Comparison of ENCODE assay signal across 7 mouse cellular contexts in the genomic region with DNA sequence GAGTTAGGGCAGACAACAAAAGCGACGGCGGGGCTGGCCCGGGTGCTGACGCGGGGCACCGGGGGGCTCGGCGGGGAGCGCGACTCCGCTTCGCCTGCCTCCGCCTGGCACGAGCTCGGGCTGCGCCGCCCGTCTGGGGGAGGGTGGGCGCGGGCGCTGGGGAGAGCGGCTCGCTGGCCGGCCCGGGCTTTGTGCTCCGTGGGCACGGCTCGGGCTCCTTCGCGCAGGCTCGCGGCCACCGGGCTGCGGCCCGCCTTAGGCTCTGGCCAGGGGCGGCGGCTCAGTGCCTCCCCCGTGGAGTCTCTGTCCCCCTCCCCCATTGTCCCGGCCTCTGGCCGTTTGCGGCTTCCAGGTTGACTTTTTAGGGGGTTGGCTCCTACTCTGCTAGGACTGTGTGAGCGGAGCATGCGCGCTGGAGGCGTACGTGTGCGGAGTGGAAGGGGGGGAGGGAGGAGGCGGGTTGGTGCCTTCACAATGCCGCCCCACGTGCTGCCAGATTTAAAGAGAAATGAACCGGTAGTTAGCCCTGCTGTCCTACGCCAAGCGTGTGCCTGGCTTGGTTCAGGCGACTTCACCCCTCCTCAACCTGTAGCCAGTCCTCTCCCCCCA. TPM values are rescaled to one million over a fixed set of nuclear protein-coding genes. Genes with fewer than 3 reads are reported as not detected.
DNase-seq lines count a peak whose midpoint lies in the region; ATAC-seq lines count a peak whose summit lies in the region.

No protein-coding gene starts in this region.

- H3K27me3 ChIP-seq in intestine, embryonic 16.5 days (replicated peaks; ENCODE audit: control insufficient read depth, insufficient read depth, low read length) = no peaks in the 10 kb centered on the region
- no peaks in the 10 kb centered on the region for H3K27me3 ChIP-seq in midbrain, embryonic 11.5 days (ENCODE audit: control insufficient read depth, insufficient read depth, low read length)

- H3K4me1 ChIP-seq in intestine, embryonic 16.5 days (ENCODE audit: control insufficient read depth, insufficient read depth, low read length) = peaks cover 6% of the 10 kb centered on the region
- peaks cover 8% of the 10 kb centered on the region for H3K4me1 ChIP-seq in midbrain, embryonic 11.5 days (ENCODE audit: control insufficient read depth, insufficient read depth, low read length)

- no peaks in the 10 kb centered on the region for H3K9me3 ChIP-seq in intestine, embryonic 16.5 days (ENCODE audit: control insufficient read depth, low read length)
- no peaks in the 10 kb centered on the region for H3K9me3 ChIP-seq in midbrain, embryonic 11.5 days (ENCODE audit: control insufficient read depth, low read length)

- intact Hi-C loops in left cerebral cortex, postnatal 36 days (cut with DNase I) = loop anchor here (5.0 kb wide), 4 partner anchors 84 to 409 kb away; a partner anchor contains a TSS

- DNase-seq in adrenal gland, adult 8-10 months = peak; percentile 92
- DNase-seq in embryo, embryonic 9.5 days (ENCODE audit: extremely low spot score) = peak; percentile 95
- peak; percentile 74 to 90 for DNase-seq in gastrocnemius, postnatal 4 days (ENCODE audit: low spot score in 2 of 2)
- DNase-seq in left cerebral cortex, postnatal 36 days (ENCODE audit: low spot score in 2 of 2) = peak; percentile 88 to 89
- DNase-seq in midbrain, embryonic 11.5 days (ENCODE audit: low spot score, missing footprints) = peak; percentile 99
- peak; percentile 97 for DNase-seq in skeletal muscle tissue, adult 2 months (ENCODE audit: low read depth, low spot score)

- H3K4me3 ChIP-seq in intestine, embryonic 16.5 days (ENCODE audit: low read length) = peak overlapping the region; percentile 99
- H3K4me3 ChIP-seq in midbrain, embryonic 11.5 days (ENCODE audit: low read depth, low read length) = peak overlapping the region; percentile 97

- H3K36me3 ChIP-seq in intestine, embryonic 16.5 days (ENCODE audit: control insufficient read depth, insufficient read depth, low read length) = no peaks in the 10 kb centered on the region
- no peaks in the 10 kb centered on the region for H3K36me3 ChIP-seq in midbrain, embryonic 11.5 days (ENCODE audit: control insufficient read depth, insufficient read depth, low read length)

- ATAC-seq in intestine, embryonic 16.5 days = peak; percentile 87
- peak; percentile 91 for ATAC-seq in midbrain, embryonic 11.5 days (ENCODE audit: low FRiP score)

- peak overlapping the region; percentile 75 for H3K4me2 ChIP-seq in intestine, embryonic 16.5 days (ENCODE audit: low read depth, low read length)
- H3K4me2 ChIP-seq in midbrain, embryonic 11.5 days = peak overlapping the region; percentile 59

- H3K27ac ChIP-seq in intestine, embryonic 16.5 days (ENCODE audit: low read length) = peak overlapping the region; percentile 99
- H3K27ac ChIP-seq in midbrain, embryonic 11.5 days (ENCODE audit: low read depth, low read length) = peak overlapping the region; percentile 96

- WGBS in intestine, embryonic 16.5 days = 0% methylated on average over 38 of the region's 55 CpGs
- WGBS in midbrain, embryonic 11.5 days = 0% methylated on average over 29 of the region's 55 CpGs

- peak overlapping the region; percentile 97 for H3K9ac ChIP-seq in intestine, embryonic 16.5 days (ENCODE audit: low read depth, low read length)
- peak overlapping the region; percentile 98 for H3K9ac ChIP-seq in midbrain, embryonic 11.5 days (ENCODE audit: low read length)

RNA-seq across cellular contexts. Expression of a gene that starts 1.1 kb away (rescaled TPM):
- total RNA-seq in adrenal gland, adult 8-10 months (2022) = 10 to 100 TPM; 40.7 to 55.4 (median 49.6) TPM
- 10 to 100 TPM; 36.0 to 46.5 TPM for total RNA-seq in gastrocnemius, postnatal 4 days (2021)
- polyA plus RNA-seq in intestine, embryonic 16.5 days (2015; fragmentation: Nextera tagmentation; extraction: Ambion mirVana) = 49.1 and 50.0 TPM in 2 replicates
- 10 to 100 TPM; 50.7 to 59.0 TPM for total RNA-seq in left cerebral cortex, postnatal 36 days (2021)
- 121 and 137 TPM in 2 replicates for polyA plus RNA-seq in midbrain, embryonic 11.5 days (2014; fragmentation: Nextera tagmentation; extraction: Ambion mirVana)

RNA-seq across cellular contexts. Expression of a gene that starts 57.9 kb away (rescaled TPM):
- under 1 TPM in 3 of 4 experiments, not detected in 1; 0.12 to 0.25 (median 0.19) TPM for total RNA-seq in adrenal gland, adult 8-10 months (2022)
- under 1 TPM; 0.16 to 0.17 TPM for total RNA-seq in gastrocnemius, postnatal 4 days (2021)
- polyA plus RNA-seq in intestine, embryonic 16.5 days (2015; fragmentation: Nextera tagmentation; extraction: Ambion mirVana) = 3.2 and 5.7 TPM in 2 replicates
- total RNA-seq in left cerebral cortex, postnatal 36 days (2021) = under 1 TPM; 0.17 to 0.57 TPM
- not detected in 2 replicates for polyA plus RNA-seq in midbrain, embryonic 11.5 days (2014; fragmentation: Nextera tagmentation; extraction: Ambion mirVana)

Comparison
In these comparisons a context has a peak if more than half of its experiments do, and no peak if none do; other contexts are left out.
1. Peak in every context shown above with its lines: DNase-seq, ATAC-seq, H3K4me3 ChIP-seq and H3K27ac ChIP-seq.